8 mouse cellular contexts compared by ENCODE assay signal in genomic region chr1:134987173-134987961, GRCm38 (mm10). TPM values are rescaled to one million over a fixed set of nuclear protein-coding genes. Genes with fewer than 3 reads are reported as not detected.
DNase-seq lines count a peak whose midpoint lies in the region; ATAC-seq lines count a peak whose summit lies in the region.

No protein-coding gene starts in this region.

- peak; percentile 85 for ATAC-seq in frontal cortex, adult (ENCODE audit: low TSS enrichment)
- peak; percentile 44 for ATAC-seq in intestine, embryonic 14.5 days (replicated peaks; ENCODE audit: low FRiP score, low TSS enrichment, low read depth)

- H3K9me3 ChIP-seq in intestine, embryonic 14.5 days (ENCODE audit: control insufficient read depth, low read length) = no peaks in the 10 kb centered on the region
- peaks cover 4% of the 10 kb centered on the region; the same call in 1 of the 2 replicates for H3K9me3 ChIP-seq in megakaryocyte, embryonic 14.5 days

- H3K27me3 ChIP-seq in intestine, embryonic 14.5 days (replicated peaks; ENCODE audit: control insufficient read depth, insufficient read depth, low read length) = peaks cover 6% of the 10 kb centered on the region; the same call in 1 of the 2 replicates
- peaks cover 80% of the 10 kb centered on the region for H3K27me3 ChIP-seq in megakaryocyte, embryonic 14.5 days (replicated peaks)

- 30% methylated on average over 48 of the region's 48 CpGs for WGBS in intestine, embryonic 14.5 days

- peaks cover 11% of the 10 kb centered on the region; the same call in 1 of the 2 replicates for H3K4me1 ChIP-seq in intestine, embryonic 14.5 days (replicated peaks; ENCODE audit: control insufficient read depth, insufficient read depth, low read length)
- H3K4me1 ChIP-seq in megakaryocyte, embryonic 14.5 days = peaks cover 17% of the 10 kb centered on the region

- H3K9ac ChIP-seq in intestine, embryonic 14.5 days (ENCODE audit: low read length) = peak overlapping the region; percentile 27; the same call in 1 of the 2 replicates

- H3K4me3 ChIP-seq in intestine, embryonic 14.5 days (ENCODE audit: low read depth, low read length) = peak overlapping the region; percentile 36
- H3K4me3 ChIP-seq in megakaryocyte, embryonic 14.5 days (replicated peaks) = peak overlapping the region; percentile 89

- H3K4me2 ChIP-seq in intestine, embryonic 14.5 days (ENCODE audit: low read length) = peak overlapping the region; percentile 75

- no peak overlapping the region for H3K27ac ChIP-seq in intestine, embryonic 14.5 days (ENCODE audit: low read depth)

- no peaks in the 10 kb centered on the region for H3K36me3 ChIP-seq in intestine, embryonic 14.5 days (ENCODE audit: control insufficient read depth, insufficient read depth, low read length)
- H3K36me3 ChIP-seq in megakaryocyte, embryonic 14.5 days (replicated peaks; ENCODE audit: low read length) = no peaks in the 10 kb centered on the region

- DNase-seq in frontal cortex, postnatal 14 days (ENCODE audit: low spot score in 2 of 2) = no peak
- DNase-seq in cerebellum, postnatal 4 days (ENCODE audit: low spot score in 2 of 2) = peak; percentile 34 to 64
- DNase-seq in gastrocnemius, postnatal 14 days = peak; percentile 66
- peak; percentile 75 for DNase-seq in intestine, embryonic 14.5 days (ENCODE audit: low spot score)
- peak; percentile 54 to 67 for DNase-seq in left cerebral cortex, postnatal 25 days (ENCODE audit: low spot score in 2 of 2)
- peak; percentile 62 for DNase-seq in right cerebral cortex, adult 18-20 months

- intact Hi-C loops in gastrocnemius, postnatal 14 days (cut with DNase I; ENCODE audit: low total_unique reads) = no loop called here
- intact Hi-C loops in left cerebral cortex, postnatal 25 days (cut with DNase I) = no loop called here

RNA-seq across cellular contexts. Expression of gene Ube2t, which starts 25.0 kb away (rescaled TPM):
- 10 to 100 TPM in 1 of 2 experiments, 1 to 10 TPM in 1; 5.8 to 11.5 TPM for total RNA-seq in gastrocnemius, postnatal 14 days (2021)
- polyA plus RNA-seq in intestine, embryonic 14.5 days (2014; fragmentation: Nextera tagmentation; extraction: Ambion mirVana) = 32.9 and 36.8 TPM in 2 replicates
- 1 to 10 TPM; 2.7 to 3.1 TPM for total RNA-seq in left cerebral cortex, postnatal 25 days (2021)
- polyA plus RNA-seq in megakaryocyte, embryonic 14.5 days (2012; ENCODE audit: insufficient read depth, low replicate concordance) = 6.4 TPM in 1 of 2 replicates, not detected in the other

RNA-seq across cellular contexts. Expression of gene Ppp1r12b, which starts 31.6 kb away (rescaled TPM):
- 100 to 1,000 TPM; 183 to 217 TPM for total RNA-seq in gastrocnemius, postnatal 14 days (2021)
- 34.0 and 37.6 TPM in 2 replicates for polyA plus RNA-seq in intestine, embryonic 14.5 days (2014; fragmentation: Nextera tagmentation; extraction: Ambion mirVana)
- total RNA-seq in left cerebral cortex, postnatal 25 days (2021) = 10 to 100 TPM; 79.1 to 81.7 TPM
- polyA plus RNA-seq in megakaryocyte, embryonic 14.5 days (2012; ENCODE audit: insufficient read depth, low replicate concordance) = 0.60 TPM in 1 of 2 replicates, not detected in the other

Comparison
In these comparisons a context has a peak if more than half of its experiments do, and no peak if none do; other contexts are left out.
1. DNase-seq: peak in cerebellum, postnatal 4 days (2 of 2), gastrocnemius, postnatal 14 days (single experiment), intestine, embryonic 14.5 days (single experiment), left cerebral cortex, postnatal 25 days (2 of 2) and right cerebral cortex, adult 18-20 months (single experiment); none in frontal cortex, postnatal 14 days (0 of 2).